Mouse (Mus musculus) liver, embryonic 14.5 days (tissue): ENCODE data around the gene Kremen2. TPM values are rescaled to one million over a fixed set of nuclear protein-coding genes. Genes with fewer than 3 reads are reported as not detected.

ENCODE experiments used
- ATAC-seq: fragments of 200-750 bp; cut with Nextera tagmentation; 2 replicates; pipeline ENCODE4 v1.8.0; 2017; ENCODE audit warnings: moderate number of reproducible peaks, mild to moderate bottlenecking, moderate library complexity; ENCODE audit not compliant: insufficient read depth
- DNase-seq, 3 experiments: peaks; one replicate each; pipeline ENCODE4 v3.0.0-alpha.2; 2012 to 2013; ENCODE audit warnings: low read depth in 3 of 3, low spot score in 3 of 3
- H3K27ac ChIP-seq: fragments of 300-500 bp; sonication (generic); 2 replicates; pipeline ENCODE4 v1.5.1; 2014; ENCODE audit warnings: moderate library complexity, mild to moderate bottlenecking, control low read depth, inconsistent platforms
- H3K27me3 ChIP-seq: fragments of 300-500 bp; sonication (generic); 2 replicates; pipeline ENCODE4 v1.6.1; 2014; ENCODE audit warnings: mild to moderate bottlenecking, low read length, moderate library complexity; ENCODE audit not compliant: control insufficient read depth, insufficient read depth
- H3K36me3 ChIP-seq: fragments of 300-500 bp; sonication (generic); replicated peaks from 2 replicates; pipeline ENCODE4 v1.6.1; 2014; ENCODE audit warnings: low read depth; ENCODE audit not compliant: control insufficient read depth, insufficient read depth
- H3K4me1 ChIP-seq, 2 experiments: fragments of 200-500 bp in 1 of 2; fragments of 300-500 bp in 1 of 2; sonication (generic) in 1 of 2; replicated peaks; 2 replicates each; pipeline ENCODE4 v1.6.1; 2012 to 2014; ENCODE audit warnings: antibody characterized with exemption in 1 of 2, inconsistent platforms in 1 of 2, low read length in 1 of 2; ENCODE audit not compliant: control insufficient read depth in 2 of 2, insufficient read depth in 2 of 2
- H3K4me2 ChIP-seq: fragments of 300-500 bp; sonication (generic); 2 replicates; pipeline ENCODE4 v1.6.1; 2014; ENCODE audit warnings: low read depth, mild to moderate bottlenecking, control low read depth, moderate library complexity
- H3K4me3 ChIP-seq, 2 experiments: fragments of 200-500 bp in 1 of 2; fragments of 300-500 bp in 1 of 2; sonication (generic) in 1 of 2; 2 replicates each; pipeline ENCODE4 v1.5.1; 2012 to 2014; ENCODE audit warnings: low read depth in 2 of 2, low read length in 2 of 2, mild to moderate bottlenecking in 2 of 2, control low read depth in 1 of 2, inconsistent platforms in 1 of 2, moderate library complexity in 1 of 2; ENCODE audit not compliant: insufficient read depth in 1 of 2
- H3K9ac ChIP-seq: fragments of 300-500 bp; sonication (generic); replicated peaks from 2 replicates; pipeline ENCODE4 v1.6.1; 2014; ENCODE audit warnings: mild to moderate bottlenecking, control low read depth, moderate library complexity
- H3K9me3 ChIP-seq: fragments of 300-500 bp; sonication (generic); 2 replicates; pipeline ENCODE4 v1.6.1; 2016; ENCODE audit warnings: low read length, mixed read lengths; ENCODE audit not compliant: control insufficient read depth
- CTCF ChIP-seq: IDR thresholded peaks from 2 replicates; pipeline ENCODE4 v1.5.1; 2016; ENCODE audit warnings: antibody characterized with exemption, low read depth, control low read depth
- EP300 ChIP-seq: IDR thresholded peaks from 2 replicates; pipeline ENCODE4 v1.6.1; 2016; ENCODE audit warnings: antibody characterized with exemption, low read depth
- WGBS: fragments of 180-500 bp; shearing (Covaris S2); extraction: QIAGEN DNeasy Blood & Tissue Kit; methylation state at CpG from one replicate; pipeline ENCODE4 v1.1.7; 2014; ENCODE audit not compliant: insufficient replicate concordance; 5-methylcytosine and 5-hydroxymethylcytosine counted together
- polyA plus RNA-seq, 2 experiments: library from polyadenylated mRNA; depleted of rRNA in 1 of 2; stranded (reverse) in 1 of 2; unstranded in 1 of 2; fragments of >200 nt; fragmentation: Nextera tagmentation in 1 of 2; extraction: Ambion mirVana in 1 of 2; gene quantifications; 2 replicates each; pipeline versions ENCODE4 v1.2.1 to v1.2.3; 2012 to 2014

Gene Kremen2
- polyA plus RNA-seq, 2 experiments, result 0.02 TPM; not detected in 1

DNA sequence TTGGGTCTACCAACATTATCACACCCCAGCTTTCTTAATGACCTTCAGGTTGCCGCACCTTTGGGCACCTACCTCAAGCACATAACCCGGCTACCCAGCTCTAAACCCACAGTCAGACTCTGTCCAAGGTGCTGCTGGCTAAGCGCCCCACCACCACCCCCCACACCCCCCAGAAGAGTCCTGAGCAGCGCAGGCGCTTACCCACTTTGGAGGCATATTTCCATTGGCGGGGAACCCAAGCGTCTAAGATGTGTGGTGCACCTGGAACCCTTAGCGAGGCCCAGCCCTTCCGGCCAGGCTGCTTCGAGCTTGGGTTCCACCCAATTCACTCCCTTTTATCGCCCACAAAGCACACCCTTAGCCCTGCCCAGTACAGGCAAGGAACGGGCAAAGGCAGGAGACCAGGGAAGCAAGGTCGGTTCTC lies 5.0 kb downstream of the Kremen2 start, which contains the start of gene Paqr4:
TSS of gene Paqr4 (minus strand) at position 270 of the 424 bp plus-strand sequence.
- 0 out of 2 replicates have a peak, but pooled peaks have one; percentile 11 for TF ChIP-seq CTCF
- no peak for TF ChIP-seq EP300

DNA sequence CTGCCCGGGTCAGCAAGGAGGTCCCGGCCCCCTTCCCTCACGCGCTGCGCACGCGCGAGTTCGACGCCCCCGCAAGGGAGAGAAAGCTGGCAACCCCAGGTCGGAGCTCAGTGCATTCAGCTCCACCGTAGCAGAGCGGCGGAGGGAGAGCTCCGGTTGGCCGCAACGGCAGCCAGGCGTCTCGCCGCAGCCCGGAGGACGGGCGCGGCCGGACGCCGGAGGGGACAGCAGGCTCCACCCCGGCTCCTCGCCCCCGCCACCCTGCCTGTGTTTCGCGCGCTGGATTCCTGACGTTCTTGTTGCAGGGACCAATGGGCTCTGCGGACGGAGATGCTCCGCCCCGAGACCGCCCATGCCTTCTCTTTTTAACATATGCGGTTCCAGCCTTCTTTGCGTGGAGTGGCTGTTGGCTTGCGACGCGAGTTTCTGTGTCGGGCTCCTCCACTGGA lies 5.5 kb downstream of the Kremen2 start:
- peak; percentile 64 to 80 (median 65) for DNase-seq

More for the DNA sequence above, 5.0 kb downstream of the Kremen2 start, which contains the start of gene Paqr4:
- Histone ChIP-seq H3K4me2 (peak within 1 kb of the TSS; percentile 82), H3K36me3 (no peaks in the 10 kb centered on the region; the same call in 1 of the 2 replicates), H3K9me3 (no peaks in the 10 kb centered on the region), H3K4me1 (peaks cover 6 to 7% of the 10 kb centered on the region in 2 experiments; a peak in 3 of 4 replicates), H3K27ac (peak within 1 kb of the TSS; percentile 44; the same call in 1 of the 2 replicates), H3K27me3 (peaks cover 68% of the 10 kb centered on the region), H3K9ac (peak within 1 kb of the TSS; percentile 69), H3K4me3 (peak within 1 kb of the TSS; percentile 55 to 62)
- WGBS, result 2% methylated on average over 13 of the region's 13 CpGs
- DNase-seq, result peak in 2 of 3 experiments; percentile 25 to 51
- peak; percentile 85 for ATAC-seq

GRCm38 (mm10) chr17:23739202-23740135 lies 6.2 kb downstream of the Kremen2 start:
- Histone ChIP-seq H3K9me3 (no peaks in the 10 kb centered on the region), H3K27ac (no peak overlapping the region), H3K4me2 (peak overlapping the region; percentile 82), H3K4me1 (peaks cover 6 to 7% of the 10 kb centered on the region in 2 experiments; a peak in 3 of 4 replicates), H3K36me3 (no peaks in the 10 kb centered on the region; the same call in 1 of the 2 replicates), H3K4me3 (peak overlapping the region; percentile 55 to 62), H3K9ac (peak overlapping the region; percentile 69), H3K27me3 (peaks cover 56% of the 10 kb centered on the region)
- ATAC-seq (peak; percentile 15; the same call in 1 of the 2 replicates), DNase-seq (no peak)
- TF ChIP-seq CTCF, result no peak
- TF ChIP-seq EP300, result no peak
- WGBS, result 3% methylated on average over 48 of the region's 48 CpGs

More for the DNA sequence above, 5.5 kb downstream of the Kremen2 start:
- Histone ChIP-seq H3K36me3 (no peaks in the 10 kb centered on the region; the same call in 1 of the 2 replicates), H3K9ac (peak overlapping the region; percentile 69), H3K4me3 (peak overlapping the region; percentile 55 to 62), H3K27me3 (peaks cover 63% of the 10 kb centered on the region), H3K4me1 (peaks cover 6 to 7% of the 10 kb centered on the region in 2 experiments; a peak in 3 of 4 replicates), H3K4me2 (peak overlapping the region; percentile 82), H3K9me3 (no peaks in the 10 kb centered on the region), H3K27ac (no peak overlapping the region; the same call in 1 of the 2 replicates)
- TF ChIP-seq EP300, result no peak
- no peak for TF ChIP-seq CTCF
- under 1% methylated on average over 46 of the region's 46 CpGs for WGBS
- peak; percentile 87 for ATAC-seq

DNA sequence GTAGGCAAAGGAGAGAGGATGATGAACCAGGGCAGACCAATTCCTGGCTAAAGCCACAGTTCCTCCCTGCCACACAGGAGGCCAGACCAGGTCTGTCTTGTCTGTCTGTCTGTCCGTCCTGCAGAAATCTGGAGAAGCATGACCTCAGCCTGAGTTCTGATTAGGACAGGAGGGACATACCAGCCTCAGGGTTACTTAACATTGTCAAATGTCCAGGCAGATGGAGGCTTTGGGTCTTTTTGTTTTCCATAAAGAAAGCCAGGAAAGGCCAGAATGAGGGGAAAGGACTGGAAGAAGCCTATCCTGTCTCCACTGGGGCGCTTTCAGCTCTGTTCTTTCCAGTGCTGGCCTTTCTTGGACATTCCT lies 6.8 kb downstream of the Kremen2 start:
- WGBS, result 47% methylated on average over 2 of the region's 2 CpGs
- no peaks in the 10 kb centered on the region for H3K9me3 ChIP-seq
- H3K4me2 ChIP-seq, result peak overlapping the region; percentile 82
- H3K4me1 ChIP-seq, result peaks cover 6 to 7% of the 10 kb centered on the region in 2 experiments; a peak in 3 of 4 replicates
- DNase-seq, result no peak
- peaks cover 2% of the 10 kb centered on the region for H3K36me3 ChIP-seq
- TF ChIP-seq EP300, result no peak
- TF ChIP-seq CTCF, result no peak
- H3K27ac ChIP-seq, result no peak overlapping the region
- H3K4me3 ChIP-seq, result peak overlapping the region in 1 of 2 experiments; percentile 62; a peak in 2 of 4 replicates
- H3K9ac ChIP-seq, result no peak overlapping the region
- H3K27me3 ChIP-seq, result peaks cover 50% of the 10 kb centered on the region
- ATAC-seq, result no peak
